Mouse (Mus musculus) heart, embryonic 14.5 days (tissue): Measurements from ENCODE around the gene Dexi. TPM values are rescaled to one million over a fixed set of nuclear protein-coding genes. Genes with fewer than 3 reads are reported as not detected.

Experiments
- ATAC-seq: fragments of 200-750 bp; cut with Nextera tagmentation; 2 replicates; pipeline ENCODE4 v1.8.0; 2017; ENCODE audit warnings: low read depth, moderate TSS enrichment; ENCODE audit not compliant: insufficient number of reproducible peaks, insufficient read depth, low FRiP score
- H3K27ac ChIP-seq, 2 experiments: fragments of 200-500 bp in 1 of 2; fragments of 300-500 bp in 1 of 2; sonication (generic) in 1 of 2; replicated peaks in 1 of 2; 2 replicates each; pipeline ENCODE4 v1.5.1; 2012 to 2014; ENCODE audit warnings: low read depth in 2 of 2, low read length in 2 of 2, control low read depth in 1 of 2, mild to moderate bottlenecking in 1 of 2, mixed read lengths in 1 of 2; ENCODE audit not compliant: control insufficient read depth in 1 of 2, insufficient read depth in 1 of 2
- H3K27me3 ChIP-seq: fragments of 300-500 bp; sonication (generic); 2 replicates; pipeline ENCODE4 v1.6.1; 2014; ENCODE audit warnings: mild to moderate bottlenecking, low read length, control low read depth; ENCODE audit not compliant: control insufficient read depth, insufficient read depth
- H3K36me3 ChIP-seq: fragments of 300-500 bp; sonication (generic); 2 replicates; pipeline ENCODE4 v1.6.1; 2014; ENCODE audit warnings: mild to moderate bottlenecking, control low read depth, low read length, mixed read lengths; ENCODE audit not compliant: control insufficient read depth, insufficient read depth
- H3K4me1 ChIP-seq, 2 experiments: fragments of 200-500 bp in 1 of 2; fragments of 300-500 bp in 1 of 2; sonication (generic) in 1 of 2; 2 replicates each; pipeline ENCODE4 v1.6.1; 2012 to 2014; ENCODE audit warnings: low read length in 2 of 2, control low read depth in 1 of 2, mixed read lengths in 1 of 2; ENCODE audit not compliant: control insufficient read depth in 2 of 2, insufficient read depth in 2 of 2
- H3K4me2 ChIP-seq: fragments of 300-500 bp; sonication (generic); 2 replicates; pipeline ENCODE4 v1.6.1; 2014; ENCODE audit warnings: mild to moderate bottlenecking, low read length
- H3K4me3 ChIP-seq, 2 experiments: fragments of 200-500 bp in 1 of 2; fragments of 300-500 bp in 1 of 2; sonication (generic) in 1 of 2; 2 replicates each; pipeline ENCODE4 v1.5.1; 2012 to 2014; ENCODE audit warnings: low read length in 2 of 2, mild to moderate bottlenecking in 2 of 2, control low read depth in 1 of 2, low read depth in 1 of 2, moderate library complexity in 1 of 2; ENCODE audit not compliant: control insufficient read depth in 1 of 2, insufficient read depth in 1 of 2
- H3K9ac ChIP-seq: fragments of 300-500 bp; sonication (generic); 2 replicates; pipeline ENCODE4 v1.6.1; 2014; ENCODE audit warnings: mild to moderate bottlenecking, low read length
- H3K9me3 ChIP-seq: fragments of 300-500 bp; sonication (generic); 2 replicates; pipeline ENCODE4 v1.6.1; 2016; ENCODE audit warnings: low read length, control low read depth; ENCODE audit not compliant: control insufficient read depth
- WGBS: fragments of 180-500 bp; shearing (Covaris S2); extraction: QIAGEN DNeasy Blood & Tissue Kit; methylation state at CpG from one replicate; pipeline ENCODE4 v1.1.7; 2014; 5-methylcytosine and 5-hydroxymethylcytosine counted together
- polyA plus RNA-seq: library from polyadenylated mRNA; unstranded; fragments of >200 nt; fragmentation: Nextera tagmentation; extraction: Ambion mirVana; gene quantifications from 2 replicates; pipeline ENCODE4 v1.2.1, GENCODE M21; 2014

Gene Dexi
- polyA plus RNA-seq, 1 experiment from 2014 or later, result 29.0 TPM

DNA sequence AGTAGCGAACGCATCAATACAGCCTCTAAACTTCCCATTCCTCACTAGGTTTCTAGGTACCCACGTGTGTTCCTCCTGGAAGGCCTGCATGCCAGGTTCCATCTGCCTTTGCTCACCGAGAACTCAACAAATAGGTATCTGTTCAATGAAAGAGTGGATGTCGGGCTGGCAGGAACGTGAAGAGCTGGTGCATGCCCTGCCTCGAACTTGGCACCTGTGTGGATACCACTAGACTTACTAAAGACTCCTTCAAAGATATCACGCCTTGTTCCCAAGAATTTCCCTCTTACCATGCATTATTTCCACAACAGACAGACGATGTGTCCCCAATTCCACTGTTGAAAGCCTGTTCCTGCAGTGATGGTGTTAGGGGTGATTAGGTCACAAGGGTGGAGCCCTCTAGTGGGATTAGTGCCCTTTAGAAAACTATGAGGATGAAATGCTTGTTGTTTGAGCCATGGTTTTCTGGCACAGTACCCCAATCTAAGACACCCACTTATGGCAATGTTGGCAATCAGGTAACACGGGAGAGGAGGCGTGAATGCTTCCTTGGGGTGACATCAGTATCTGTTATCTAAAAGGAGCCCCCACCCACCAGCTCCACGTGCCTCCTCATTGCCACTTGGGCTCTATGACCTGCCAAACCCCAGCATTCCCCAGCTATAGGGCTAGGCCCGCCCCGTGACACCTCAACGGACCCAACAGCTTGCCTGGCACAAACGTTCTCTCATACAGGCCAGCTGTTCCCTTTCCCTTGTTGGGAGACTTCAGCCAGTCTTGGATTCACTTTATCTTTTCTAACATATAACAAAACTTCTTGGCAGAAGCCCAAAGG lies 1.9 kb downstream of the Dexi start:
- Histone ChIP-seq H3K9me3 (no peaks in the 10 kb centered on the region), H3K4me3 (peak overlapping the region; percentile 78 to 80), H3K36me3 (peaks cover 11% of the 10 kb centered on the region; the same call in 1 of the 2 replicates), H3K27ac (peak overlapping the region; percentile 82 to 92; a peak in 3 of 4 replicates), H3K27me3 (no peaks in the 10 kb centered on the region), H3K4me2 (peak overlapping the region; percentile 90), H3K9ac (peak overlapping the region; percentile 90), H3K4me1 (peaks cover 29 to 47% of the 10 kb centered on the region in 2 experiments)
- WGBS, result 62% methylated on average over 16 of the region's 16 CpGs
- no peak for ATAC-seq

DNA sequence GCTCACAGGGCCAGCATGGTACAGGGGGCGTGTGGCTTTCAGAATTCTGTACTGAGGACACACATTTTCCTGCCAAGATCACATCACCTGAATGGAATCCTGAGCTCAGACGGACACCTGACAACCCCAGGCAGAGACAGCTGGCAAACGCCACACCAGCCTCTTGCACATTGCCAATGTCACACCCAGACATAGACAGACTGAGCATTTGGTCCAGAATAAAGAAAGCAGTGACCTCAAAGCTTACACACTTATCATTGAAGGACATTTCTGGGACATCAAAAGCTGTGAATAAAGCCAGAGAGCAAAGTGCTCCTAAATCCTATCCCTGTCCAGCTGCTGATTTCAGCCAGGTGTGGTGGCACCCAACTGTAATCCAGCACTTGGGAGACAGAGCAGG lies 5.9 kb downstream of the Dexi start:
- WGBS, result 45% methylated on average over 3 of the region's 3 CpGs
- no peak overlapping the region for H3K4me2 ChIP-seq
- ATAC-seq, result no peak
- H3K4me1 ChIP-seq, result peaks cover 42 to 65% of the 10 kb centered on the region in 2 experiments
- no peak overlapping the region for H3K27ac ChIP-seq
- no peaks in the 10 kb centered on the region for H3K27me3 ChIP-seq
- H3K9ac ChIP-seq, result no peak overlapping the region
- H3K9me3 ChIP-seq, result no peaks in the 10 kb centered on the region
- no peak overlapping the region for H3K4me3 ChIP-seq
- peaks cover 22% of the 10 kb centered on the region for H3K36me3 ChIP-seq

DNA sequence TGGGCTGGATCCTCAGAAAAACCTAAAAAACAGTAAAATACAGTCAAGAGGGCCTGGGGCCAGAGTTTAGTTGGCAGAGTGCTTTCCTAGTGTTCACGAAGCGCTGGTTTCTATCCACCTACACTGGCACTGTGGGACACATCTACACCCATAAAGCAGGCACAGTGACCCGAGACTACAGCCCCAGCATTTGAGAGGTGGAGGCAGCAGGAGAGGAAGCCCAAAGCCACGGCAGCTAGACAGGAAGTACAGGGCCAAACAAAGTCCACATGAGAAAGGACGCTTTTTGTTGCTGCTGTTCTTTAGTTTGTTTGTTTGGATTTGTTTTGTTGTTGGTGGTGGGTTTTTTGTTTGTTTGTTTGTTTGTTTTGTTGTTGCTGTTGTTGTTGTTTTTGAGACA lies 6.5 kb downstream of the Dexi start:
- Histone ChIP-seq H3K27ac (no peak overlapping the region), H3K9ac (no peak overlapping the region), H3K4me3 (no peak overlapping the region), H3K4me2 (no peak overlapping the region), H3K9me3 (no peaks in the 10 kb centered on the region), H3K27me3 (no peaks in the 10 kb centered on the region), H3K36me3 (peaks cover 27% of the 10 kb centered on the region), H3K4me1 (peaks cover 37 to 59% of the 10 kb centered on the region in 2 experiments)
- WGBS, result 70% methylated on average over 5 of the region's 5 CpGs
- no peak for ATAC-seq

DNA sequence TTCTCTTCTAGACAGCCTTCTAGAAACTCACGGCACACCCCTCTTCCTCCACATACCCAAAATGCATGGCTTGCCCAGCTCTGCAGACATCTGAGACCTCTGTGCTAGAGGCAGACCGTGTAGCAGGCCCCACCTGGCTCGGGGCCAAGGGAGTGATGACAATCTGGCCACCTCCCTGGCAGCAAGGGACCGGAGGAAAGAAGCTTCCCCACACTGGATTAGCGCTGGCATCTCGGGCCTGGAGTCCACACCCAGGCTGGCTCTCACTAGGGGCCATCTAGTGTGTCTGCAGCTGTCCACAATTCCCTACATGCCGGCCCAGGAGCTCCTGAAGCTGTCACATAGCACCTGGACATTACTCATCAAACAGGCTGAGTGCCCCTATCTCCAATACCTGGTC lies 8.3 kb downstream of the Dexi start:
- Histone ChIP-seq H3K9me3 (no peaks in the 10 kb centered on the region), H3K27me3 (no peaks in the 10 kb centered on the region), H3K4me2 (no peak overlapping the region), H3K4me1 (peaks cover 27 to 53% of the 10 kb centered on the region in 2 experiments), H3K9ac (0 out of 2 replicates have a peak overlapping the region, but pooled peaks have one; percentile 11), H3K4me3 (no peak overlapping the region), H3K27ac (no peak overlapping the region), H3K36me3 (peaks cover 41% of the 10 kb centered on the region)
- ATAC-seq, result no peak
- WGBS, result 39% methylated on average over 7 of the region's 7 CpGs

DNA sequence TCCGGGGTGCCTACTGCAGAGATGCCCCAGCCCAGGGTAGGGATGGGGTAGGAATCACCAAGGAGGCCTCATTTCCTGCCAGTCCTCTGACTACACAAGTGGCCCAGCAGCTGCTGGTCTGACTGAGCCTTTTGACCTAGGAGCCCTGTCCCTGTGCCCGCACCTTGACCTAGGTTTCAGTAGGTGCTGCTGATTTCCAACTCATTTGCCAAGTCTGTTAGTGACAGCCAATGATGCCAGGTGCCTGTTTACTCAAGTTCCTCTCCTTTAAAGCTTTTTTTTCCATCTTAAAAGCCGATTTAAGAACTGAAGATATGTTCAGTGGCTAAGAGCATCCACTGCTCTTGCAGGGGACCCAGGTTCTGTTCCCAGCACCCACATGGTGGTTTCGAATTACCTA lies 9.1 kb downstream of the Dexi start:
- H3K9ac ChIP-seq, result no peak overlapping the region
- no peak for ATAC-seq
- 84% methylated on average over 4 of the region's 4 CpGs for WGBS
- peaks cover 26 to 49% of the 10 kb centered on the region in 2 experiments for H3K4me1 ChIP-seq
- H3K4me3 ChIP-seq, result no peak overlapping the region
- H3K36me3 ChIP-seq, result peaks cover 36% of the 10 kb centered on the region
- no peaks in the 10 kb centered on the region for H3K27me3 ChIP-seq
- H3K4me2 ChIP-seq, result no peak overlapping the region
- no peak overlapping the region for H3K27ac ChIP-seq
- H3K9me3 ChIP-seq, result no peaks in the 10 kb centered on the region

DNA sequence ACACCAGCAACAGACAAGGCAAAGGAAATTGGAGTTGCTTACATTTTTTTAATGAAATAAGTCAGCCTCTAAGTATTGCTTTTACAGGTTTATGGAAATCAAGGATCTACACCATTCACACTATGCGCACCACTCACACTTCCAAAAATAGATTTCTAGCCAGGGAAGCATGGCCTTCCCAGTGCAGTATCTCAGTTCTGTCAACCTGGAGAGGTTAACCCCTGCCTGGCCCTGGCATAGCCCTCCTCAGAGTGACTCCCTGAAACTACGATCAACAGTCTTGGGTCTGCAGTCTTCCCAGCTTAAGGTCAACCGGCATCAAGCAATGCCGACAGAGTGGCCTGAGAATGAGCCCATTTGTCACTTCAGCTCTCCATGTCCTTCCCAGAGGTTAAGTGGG lies 12.7 kb downstream of the Dexi start:
- Histone ChIP-seq H3K9me3 (no peaks in the 10 kb centered on the region), H3K4me3 (no peak overlapping the region), H3K4me2 (peak overlapping the region; percentile 15; the same call in 1 of the 2 replicates), H3K27ac (peak overlapping the region; percentile 4 to 69; a peak in 3 of 4 replicates), H3K27me3 (no peaks in the 10 kb centered on the region), H3K4me1 (peaks cover 20 to 31% of the 10 kb centered on the region in 2 experiments), H3K36me3 (peaks cover 26% of the 10 kb centered on the region; the same call in 1 of the 2 replicates), H3K9ac (no peak overlapping the region)
- 0 out of 2 replicates have a peak, but pooled peaks have one; percentile 34 for ATAC-seq
- WGBS, result 32% methylated on average over 4 of the region's 4 CpGs

DNA sequence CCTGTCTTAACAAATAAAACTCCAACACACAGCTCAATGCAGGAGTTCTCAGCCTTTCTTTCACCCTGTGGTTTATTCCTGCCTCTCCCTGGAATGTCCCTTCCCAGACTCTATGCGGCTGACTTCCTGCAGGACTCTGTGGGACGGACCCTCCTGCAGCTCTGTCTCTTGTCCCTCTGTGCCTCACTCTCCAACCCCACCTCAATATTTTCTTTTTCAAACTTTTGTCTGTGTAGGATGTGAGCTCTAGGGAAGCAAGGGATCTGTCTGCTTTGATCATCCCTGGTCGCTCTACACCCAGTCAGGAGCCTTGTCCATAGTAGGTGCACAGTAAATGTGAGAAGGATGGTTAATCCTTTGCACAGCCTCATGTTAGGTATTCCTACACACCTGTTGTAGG lies 14.5 kb downstream of the Dexi start:
- Histone ChIP-seq H3K9ac (no peak overlapping the region), H3K36me3 (peaks cover 21% of the 10 kb centered on the region; the same call in 1 of the 2 replicates), H3K9me3 (no peaks in the 10 kb centered on the region), H3K27me3 (no peaks in the 10 kb centered on the region), H3K27ac (no peak overlapping the region), H3K4me3 (no peak overlapping the region), H3K4me2 (no peak overlapping the region), H3K4me1 (peaks cover 13 to 18% of the 10 kb centered on the region in 2 experiments)
- WGBS, result 73% methylated on average over 3 of the region's 3 CpGs
- ATAC-seq, result no peak
